ENCODE assay signal across 14 mouse cellular contexts in genomic region chr19:33178367-33178766, GRCm38 (mm10).
"Had no signal": no experiment of that assay in that cellular context is flagged by ENCODE, and none has a peak within 500 bp of the region (broad histone marks: within the 10 kb centered on the region; RNA-seq: fewer than 3 reads in every experiment).

No protein-coding gene starts in this region.

- H3K4me3 ChIP-seq: lung, embryonic 15.5 days; megakaryocyte, embryonic 14.5 days; midbrain, embryonic 13.5 days; midbrain, embryonic 15.5 days; neural tube, embryonic 12.5 days had no signal

- H3K9me3 ChIP-seq: lung, embryonic 15.5 days; megakaryocyte, embryonic 14.5 days; midbrain, embryonic 13.5 days; midbrain, embryonic 15.5 days; neural tube, embryonic 12.5 days had no signal

- H3K27me3 ChIP-seq: lung, embryonic 15.5 days; megakaryocyte, embryonic 14.5 days; midbrain, embryonic 13.5 days; midbrain, embryonic 15.5 days; neural tube, embryonic 12.5 days had no signal

- H3K36me3 ChIP-seq: lung, embryonic 15.5 days; midbrain, embryonic 13.5 days; midbrain, embryonic 15.5 days; neural tube, embryonic 12.5 days had no signal

- ATAC-seq: liver, postnatal 0 days; lung, postnatal 0 days; midbrain, embryonic 13.5 days; midbrain, embryonic 15.5 days had no signal

- DNase-seq: liver, postnatal 0 days; lung, adult 2 months; lung, postnatal 4 days; right cerebral cortex, postnatal 14 days; spleen, adult 18-20 months; thymus, adult 18-20 months; thymus, postnatal 14 days; thymus, postnatal 36 days had no signal

- H3K4me1 ChIP-seq: midbrain, embryonic 13.5 days; midbrain, embryonic 15.5 days; neural tube, embryonic 12.5 days had no signal

- H3K27ac ChIP-seq: lung, embryonic 15.5 days; midbrain, embryonic 13.5 days; midbrain, embryonic 15.5 days; neural tube, embryonic 12.5 days had no signal
